Mouse (Mus musculus) bone marrow macrophage, adult 2 months (primary cell): ENCODE data around the gene 4930578G10Rik.

Experiments used
- CTCF ChIP-seq: IDR thresholded peaks from 2 replicates; pipeline ENCODE4 v1.5.1; 2012; ENCODE audit warnings: low read depth, mild to moderate bottlenecking, low read length, moderate library complexity
- POLR2A ChIP-seq: IDR thresholded peaks from 2 replicates; pipeline ENCODE4 v1.6.1; 2012; ENCODE audit warnings: mild to moderate bottlenecking, low read depth, low read length, borderline replicate concordance

DNA sequence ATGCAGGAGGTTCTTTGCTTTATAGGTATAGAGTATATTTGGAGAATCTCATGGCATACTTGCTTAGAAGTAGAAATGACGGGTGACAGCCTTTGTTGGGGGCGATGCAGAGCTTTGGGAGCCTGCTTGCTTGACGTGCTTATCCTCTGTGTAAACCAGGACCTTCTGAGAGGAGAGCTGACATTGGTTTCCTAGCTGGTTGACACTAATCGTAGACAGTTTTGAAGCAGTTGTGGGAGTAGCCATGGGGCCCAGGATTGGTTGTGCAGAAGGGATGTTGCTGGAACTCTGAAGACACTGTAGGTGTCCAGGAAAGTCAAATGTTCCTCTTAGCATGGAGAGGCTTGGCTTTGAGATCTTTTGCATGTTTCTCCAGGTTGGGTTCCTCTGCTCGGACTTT lies 132.8 kb downstream of the 4930578G10Rik start:
- TF ChIP-seq CTCF (no peak), POLR2A (no peak)
